Mouse (Mus musculus): ENCODE measurements around the gene Olfr1450. TPM values are rescaled to one million over a fixed set of nuclear protein-coding genes. Genes with fewer than 3 reads are reported as not detected.
"Not testable (repeated sequence)": the region's sequence is repeated elsewhere in the genome, so short reads cannot be mapped to it uniquely, and the experiment has no call there.

The Olfr1450 gene
- not detected in 3 replicates for total RNA-seq (2017)

DNA sequence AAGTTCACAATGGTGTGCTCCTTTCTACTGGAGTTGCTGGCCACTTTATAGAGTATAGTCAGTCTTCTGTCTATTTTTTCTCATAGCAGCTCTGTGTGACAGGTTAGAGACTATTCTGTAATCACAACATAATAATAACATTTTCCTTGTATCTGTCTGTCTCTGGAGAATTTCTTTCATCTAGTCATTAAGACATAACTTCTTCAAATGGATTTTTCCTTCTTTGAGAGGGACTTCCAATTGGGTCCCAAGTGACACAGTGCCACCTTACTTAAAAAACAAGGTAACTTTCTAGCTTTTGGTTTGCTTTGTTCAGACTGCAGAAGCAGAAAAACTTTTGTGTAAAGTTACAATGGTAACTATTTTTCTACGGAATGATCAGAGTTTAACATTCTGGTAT is at the start of gene Olfr1450:
Gene Olfr1450 (plus strand): TSS at position 301 of the 400 bp plus-strand sequence.
- ATAC-seq (replicated peaks; ENCODE audit: insufficient number of reproducible peaks, low FRiP score, low TSS enrichment, poor library complexity, severe bottlenecking) = no peak

DNA sequence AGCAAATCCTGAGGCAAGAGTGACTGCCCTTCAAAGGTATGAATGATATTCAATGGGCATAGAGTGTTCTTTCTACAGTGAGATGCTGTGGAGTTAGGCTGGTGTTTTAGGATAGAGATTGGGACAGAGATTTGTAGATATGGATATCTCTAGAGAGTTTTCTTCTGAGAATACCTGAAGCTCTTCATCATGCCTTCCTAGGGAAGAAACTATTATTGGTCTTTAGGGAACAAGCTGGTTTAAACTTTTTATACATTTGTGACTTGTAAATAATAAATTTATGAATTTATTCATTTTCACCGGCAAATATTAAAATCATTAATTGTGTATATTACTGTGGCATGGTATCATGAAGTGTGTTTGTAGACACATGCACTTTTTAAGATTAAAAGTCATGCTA is 46.4 kb upstream of the Olfr1450 start, which contains the start of gene Olfr1447:
Gene Olfr1447 (minus strand): TSS at position 101 of the 400 bp plus-strand sequence.
- no peak for ATAC-seq (replicated peaks; ENCODE audit: insufficient number of reproducible peaks, low FRiP score, low TSS enrichment, poor library complexity, severe bottlenecking)

DNA sequence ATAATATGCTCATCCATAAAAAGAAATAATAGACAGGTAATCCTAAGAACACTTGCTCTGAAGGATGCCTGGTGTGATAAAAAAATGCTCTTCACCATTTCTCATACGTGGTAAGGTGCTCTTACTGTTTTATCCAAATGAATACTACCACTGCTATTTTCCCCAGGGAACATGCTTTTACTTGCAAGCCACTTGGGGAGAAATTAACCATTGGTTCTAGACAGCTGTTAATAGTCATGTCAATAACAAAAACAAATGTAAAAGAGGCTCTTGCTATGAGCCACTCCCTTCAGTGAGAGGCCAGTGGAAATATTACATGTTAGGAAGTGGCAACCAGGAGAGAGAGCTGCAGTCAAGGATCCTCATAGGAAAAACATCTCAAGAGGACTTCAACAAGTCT is 25.7 kb upstream of the Olfr1450 start, which contains the start of gene Olfr1448:
Gene Olfr1448 (minus strand): TSS at position 101 of the 400 bp plus-strand sequence.
- no peak for ATAC-seq (replicated peaks; ENCODE audit: insufficient number of reproducible peaks, low FRiP score, low TSS enrichment, poor library complexity, severe bottlenecking)

DNA sequence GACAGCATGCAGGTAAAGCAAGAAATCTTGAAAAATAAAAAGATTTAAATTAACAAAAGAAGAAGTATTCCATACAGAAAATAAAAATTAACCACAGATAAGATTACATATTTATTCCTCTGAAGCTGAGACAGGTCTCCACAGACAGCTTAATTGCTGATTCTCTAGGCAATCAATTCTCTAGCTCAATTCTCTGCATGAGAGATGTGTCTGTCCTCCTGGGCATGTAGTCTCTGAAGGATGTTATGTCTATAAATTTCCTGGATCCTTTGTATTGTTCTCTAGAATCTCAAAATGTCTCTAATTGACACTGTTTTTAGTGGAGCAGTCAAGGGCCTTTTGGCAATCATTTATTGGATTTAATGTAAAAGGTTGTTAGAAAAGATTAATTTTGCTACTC is 19.5 kb upstream of the Olfr1450 start, which contains the start of gene Olfr1449:
Gene Olfr1449 (plus strand): TSS at position 301 of the 400 bp plus-strand sequence.
- ATAC-seq (replicated peaks; ENCODE audit: insufficient number of reproducible peaks, low FRiP score, low TSS enrichment, poor library complexity, severe bottlenecking) = no peak

DNA sequence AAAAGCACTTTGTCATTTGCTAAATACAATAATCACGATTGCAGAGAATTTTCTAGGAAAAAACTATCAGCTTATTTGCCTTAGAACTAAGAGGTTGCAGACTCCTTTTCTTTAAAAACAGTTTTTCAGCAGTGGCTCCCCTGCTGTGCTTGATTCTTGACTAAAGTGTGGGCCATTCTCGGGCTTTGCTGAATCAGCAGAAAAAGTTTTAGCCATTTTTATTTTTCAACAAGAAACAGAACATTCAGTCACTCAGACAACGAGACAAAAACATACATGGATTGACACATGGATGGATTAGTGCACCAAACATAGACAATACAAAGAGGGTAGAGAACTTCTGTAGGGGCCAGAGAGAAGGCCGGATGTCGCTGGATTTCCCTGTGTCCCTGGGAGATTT is 20.0 kb downstream of the Olfr1450 start:
- ATAC-seq (replicated peaks; ENCODE audit: insufficient number of reproducible peaks, low FRiP score, low TSS enrichment, poor library complexity, severe bottlenecking) = not testable (repeated sequence)

DNA sequence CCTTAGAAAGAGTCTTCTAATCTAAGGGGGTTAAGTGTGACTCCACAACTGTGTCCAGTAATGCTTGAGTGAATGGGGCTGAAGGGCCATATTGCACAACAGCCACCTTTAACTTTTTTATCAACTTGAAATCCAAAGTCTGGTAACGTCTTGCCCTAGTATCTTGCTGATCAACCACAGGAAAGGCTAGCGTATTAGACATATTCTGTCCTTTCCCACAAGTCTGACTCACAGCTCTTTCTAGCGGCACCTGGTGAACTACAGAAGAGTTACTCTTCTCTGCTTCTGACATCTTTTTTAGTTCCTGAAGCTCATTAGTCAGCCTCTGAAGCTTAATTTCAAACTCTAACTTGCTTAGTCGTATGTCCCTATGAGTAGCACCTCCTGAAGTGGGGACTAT is 42.3 kb downstream of the Olfr1450 start:
- ATAC-seq (replicated peaks; ENCODE audit: insufficient number of reproducible peaks, low FRiP score, low TSS enrichment, poor library complexity, severe bottlenecking) = not testable (repeated sequence)

DNA sequence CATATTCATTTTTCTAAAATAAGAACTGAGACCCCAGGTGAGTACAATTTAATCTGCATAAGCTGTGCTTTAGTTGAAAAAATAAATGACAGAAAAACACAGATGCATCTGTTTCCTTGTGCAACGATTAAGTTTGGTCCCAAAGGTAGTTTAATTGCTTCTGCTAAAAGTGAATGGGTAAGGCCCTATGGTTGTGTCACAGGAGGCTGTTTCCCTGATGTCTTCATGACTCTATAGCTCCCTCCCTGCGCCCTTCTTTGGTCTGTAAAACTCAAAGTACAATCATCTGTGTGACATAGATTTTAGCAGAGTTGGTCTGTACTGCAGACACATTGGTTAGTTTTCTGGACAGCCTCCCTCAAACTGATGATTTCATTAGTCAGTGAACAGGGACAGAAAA is 44.7 kb downstream of the Olfr1450 start, which contains the start of gene Olfr1451:
Gene Olfr1451 (plus strand): TSS at position 301 of the 400 bp plus-strand sequence.
- no peak for ATAC-seq (replicated peaks; ENCODE audit: insufficient number of reproducible peaks, low FRiP score, low TSS enrichment, poor library complexity, severe bottlenecking)

Other genes starting within 250 kb of the Olfr1450 start
- gene Cntf, start 184.6 kb upstream of the Olfr1450 start, total RNA-seq (2017) = 2.2 to 4.7 TPM (median 3.5 TPM) in 3 replicates
- gene Zfp91, start 154.1 kb upstream of the Olfr1450 start, total RNA-seq (2017) = 101 to 112 TPM (median 106 TPM) in 3 replicates
- gene Lpxn, start 154.1 kb upstream of the Olfr1450 start, total RNA-seq (2017) = 25.8 to 41.6 TPM (median 26.1 TPM) in 3 replicates
- 1.4 to 4.1 TPM in 2 of 3 replicates, not detected in the other for gene Gm5244, start 103.6 kb upstream of the Olfr1450 start, total RNA-seq (2017)
- gene Olfr1444, start 93.0 kb upstream of the Olfr1450 start, total RNA-seq (2017) = not detected in 3 replicates
- gene Olfr1445, start 66.4 kb upstream of the Olfr1450 start, total RNA-seq (2017) = 1.3 TPM in 1 of 3 replicates, not detected in the others
- gene Olfr1446, start 56.7 kb upstream of the Olfr1450 start, total RNA-seq (2017) = not detected in 3 replicates
- not detected in 3 replicates for gene Olfr1447, start 46.5 kb upstream of the Olfr1450 start, total RNA-seq (2017)
- gene Olfr1448, start 25.8 kb upstream of the Olfr1450 start, total RNA-seq (2017) = not detected in 3 replicates
- not detected in 3 replicates for gene Olfr1449, start 19.4 kb upstream of the Olfr1450 start, total RNA-seq (2017)
- gene Olfr1451, start 44.8 kb downstream of the Olfr1450 start, total RNA-seq (2017) = not detected in 3 replicates
- gene Olfr1453, start 78.1 kb downstream of the Olfr1450 start, total RNA-seq (2017) = not detected in 3 replicates
- gene Olfr1454, start 110.4 kb downstream of the Olfr1450 start, total RNA-seq (2017) = not detected in 3 replicates
- not detected in 3 replicates for gene Olfr1457, start 147.6 kb downstream of the Olfr1450 start, total RNA-seq (2017)
- gene Olfr1458, start 156.5 kb downstream of the Olfr1450 start, total RNA-seq (2017) = not detected in 3 replicates
- 0.19 TPM in 1 of 3 replicates, not detected in the others for gene Olfr1459, start 199.3 kb downstream of the Olfr1450 start, total RNA-seq (2017)
- gene Olfr1461, start 212.7 kb downstream of the Olfr1450 start, total RNA-seq (2017) = not detected in 3 replicates
- gene Olfr1462, start 235.5 kb downstream of the Olfr1450 start, total RNA-seq (2017) = not detected in 3 replicates

Measured in monocyte, adult 5-6 weeks (primary cell).